Mouse (Mus musculus) kidney, adult 11 months (tissue): ENCODE measurements at regions not wholly inside any gene's neighbourhood (a gene's known extent, or its start where the extent isn't known, plus 50 kb on each side); places are given as distances from the start of the nearest gene placed in this dataset.

Experiments
- DNase-seq: peaks from one replicate; pipeline ENCODE4 v3.0.0; 2022

GRCm38 (mm10) chr12:9271484-9271883 is 241.7 kb downstream of the Ttc32 start:
- DNase-seq = no peak

- no peak for DNase-seq
These were observed 244.4 kb downstream of the Ttc32 start for GRCm38 (mm10) chr12:9274181-9274580.

GRCm38 (mm10) chr12:9275697-9276096 is 245.9 kb downstream of the Ttc32 start:
- no peak for DNase-seq

GRCm38 (mm10) chr12:9278735-9279134 is 248.9 kb downstream of the Ttc32 start:
- no peak for DNase-seq

GRCm38 (mm10) chr12:9279893-9280605 is 250.3 kb downstream of the Ttc32 start:
- DNase-seq = no peak

- DNase-seq = no peak
These were observed 257.5 kb downstream of the Ttc32 start for GRCm38 (mm10) chr12:9287271-9287670.

- no peak for DNase-seq
These were observed 262.9 kb downstream of the Ttc32 start for GRCm38 (mm10) chr12:9292656-9293055.

- no peak for DNase-seq
These were observed 265.4 kb downstream of the Ttc32 start for GRCm38 (mm10) chr12:9295211-9295610.

- no peak for DNase-seq
These were observed 269.3 kb downstream of the Ttc32 start for GRCm38 (mm10) chr12:9298848-9299655.

- DNase-seq = no peak
These were observed 265.8 kb upstream of the Osr1 start for GRCm38 (mm10) chr12:9304146-9304545.

- DNase-seq = no peak
These were observed 231.8 kb upstream of the Osr1 start for GRCm38 (mm10) chr12:9337891-9338672.

- DNase-seq = no peak
These were observed 231.1 kb upstream of the Osr1 start for GRCm38 (mm10) chr12:9338801-9339231.

GRCm38 (mm10) chr12:9340769-9341168 is 229.1 kb upstream of the Osr1 start:
- DNase-seq = no peak

GRCm38 (mm10) chr12:9345359-9345758 is 224.6 kb upstream of the Osr1 start:
- no peak for DNase-seq

GRCm38 (mm10) chr12:9355512-9355911 is 214.4 kb upstream of the Osr1 start:
- DNase-seq = no peak

GRCm38 (mm10) chr12:9357856-9358255 is 212.1 kb upstream of the Osr1 start:
- DNase-seq = no peak

- DNase-seq = peak; percentile 17
These were observed 211.0 kb upstream of the Osr1 start for GRCm38 (mm10) chr12:9358872-9359271.

GRCm38 (mm10) chr12:9365931-9366330 is 204.0 kb upstream of the Osr1 start:
- DNase-seq = no peak

- no peak for DNase-seq
These were observed 201.2 kb upstream of the Osr1 start for GRCm38 (mm10) chr12:9368682-9369081.

- DNase-seq = no peak
These were observed 168.0 kb upstream of the Osr1 start for GRCm38 (mm10) chr12:9401956-9402355.

GRCm38 (mm10) chr12:9404981-9405380 is 164.9 kb upstream of the Osr1 start:
- no peak for DNase-seq

- no peak for DNase-seq
These were observed 150.6 kb upstream of the Osr1 start for GRCm38 (mm10) chr12:9419311-9419710.

GRCm38 (mm10) chr12:9430656-9431055 is 139.3 kb upstream of the Osr1 start:
- no peak for DNase-seq
